Mouse (Mus musculus): ENCODE data around the gene Arid3b. TPM values are rescaled to one million over a fixed set of nuclear protein-coding genes. Genes with fewer than 3 reads are reported as not detected.

Gene Arid3b
- polyA plus RNA-seq, 1 experiment from 2014 or later, result 10.5 TPM

- Histone ChIP-seq H3K4me2 (no peak overlapping the region), H3K9me3 (no peaks in the 10 kb centered on the region), H3K27ac (no peak overlapping the region), H3K4me1 (peaks cover 12% of the 10 kb centered on the region), H3K27me3 (replicated peaks) (no peaks in the 10 kb centered on the region), H3K4me3 (no peak overlapping the region), H3K36me3 (replicated peaks) (peaks cover 68% of the 10 kb centered on the region), H3K9ac (no peak overlapping the region)
- 93% methylated on average over 3 of the region's 3 CpGs for WGBS
- no peak for ATAC-seq (replicated peaks)
Measured at GRCm38 (mm10) chr9:57757578-57757977, 79.0 kb downstream of the Arid3b start.

GRCm38 (mm10) chr9:57750901-57751300 lies 85.7 kb downstream of the Arid3b start:
- no peaks in the 10 kb centered on the region for H3K9me3 ChIP-seq
- no peak overlapping the region for H3K27ac ChIP-seq
- peaks cover 90% of the 10 kb centered on the region for H3K36me3 ChIP-seq (replicated peaks)
- no peak overlapping the region for H3K4me3 ChIP-seq
- WGBS, result 91% methylated on average over 7 of the region's 7 CpGs
- no peaks in the 10 kb centered on the region for H3K4me1 ChIP-seq
- no peak overlapping the region for H3K9ac ChIP-seq
- no peak for ATAC-seq (replicated peaks)
- H3K27me3 ChIP-seq (replicated peaks), result no peaks in the 10 kb centered on the region
- H3K4me2 ChIP-seq, result no peak overlapping the region

GRCm38 (mm10) chr9:57748831-57749230 lies 87.8 kb downstream of the Arid3b start:
- no peak overlapping the region for H3K4me2 ChIP-seq
- no peak overlapping the region for H3K27ac ChIP-seq
- no peaks in the 10 kb centered on the region for H3K27me3 ChIP-seq (replicated peaks)
- 84% methylated on average over 1 of the region's 1 CpGs for WGBS
- H3K9ac ChIP-seq, result no peak overlapping the region
- no peak overlapping the region for H3K4me3 ChIP-seq
- ATAC-seq (replicated peaks), result no peak
- H3K9me3 ChIP-seq, result no peaks in the 10 kb centered on the region
- H3K4me1 ChIP-seq, result no peaks in the 10 kb centered on the region
- H3K36me3 ChIP-seq (replicated peaks), result peaks cover 71% of the 10 kb centered on the region

- WGBS, result 89% methylated on average over 6 of the region's 6 CpGs
- Histone ChIP-seq H3K36me3 (replicated peaks) (peaks cover 64% of the 10 kb centered on the region), H3K27me3 (replicated peaks) (no peaks in the 10 kb centered on the region), H3K4me2 (no peak overlapping the region), H3K4me1 (no peaks in the 10 kb centered on the region), H3K9ac (no peak overlapping the region), H3K9me3 (no peaks in the 10 kb centered on the region), H3K27ac (no peak overlapping the region), H3K4me3 (no peak overlapping the region)
- no peak for ATAC-seq (replicated peaks)
Measured at GRCm38 (mm10) chr9:57748137-57748536, 88.5 kb downstream of the Arid3b start.

- Histone ChIP-seq H3K27me3 (replicated peaks) (no peaks in the 10 kb centered on the region), H3K4me3 (no peak overlapping the region), H3K4me1 (no peaks in the 10 kb centered on the region), H3K36me3 (replicated peaks) (peaks cover 54% of the 10 kb centered on the region), H3K4me2 (no peak overlapping the region), H3K27ac (no peak overlapping the region), H3K9me3 (no peaks in the 10 kb centered on the region), H3K9ac (no peak overlapping the region)
- WGBS, result 84% methylated on average over 1 of the region's 1 CpGs
- ATAC-seq (replicated peaks), result no peak
Measured at GRCm38 (mm10) chr9:57747067-57747466, 89.5 kb downstream of the Arid3b start.

- Histone ChIP-seq H3K4me1 (no peaks in the 10 kb centered on the region), H3K27me3 (replicated peaks) (no peaks in the 10 kb centered on the region), H3K4me3 (no peak overlapping the region), H3K9me3 (no peaks in the 10 kb centered on the region), H3K27ac (no peak overlapping the region), H3K36me3 (replicated peaks) (peaks cover 29% of the 10 kb centered on the region), H3K9ac (no peak overlapping the region), H3K4me2 (no peak overlapping the region)
- WGBS, result 76% methylated on average over 3 of the region's 3 CpGs
- ATAC-seq (replicated peaks), result peak; percentile 58; the same call in 1 of the 2 replicates
Measured at GRCm38 (mm10) chr9:57744462-57745091, 92.0 kb downstream of the Arid3b start.

Other genes with a start within 250 kb of the Arid3b start
- gene Ulk3, start 247.3 kb downstream of the Arid3b start, polyA plus RNA-seq (2015; fragmentation: Nextera tagmentation; extraction: Ambion mirVana), result 35.4 and 39.0 TPM in 2 replicates
- 0.63 and 1.5 TPM in 2 replicates for gene Cplx3, start 230.5 kb downstream of the Arid3b start, polyA plus RNA-seq (2015; fragmentation: Nextera tagmentation; extraction: Ambion mirVana)
- gene Lman1l, start 216.0 kb downstream of the Arid3b start, polyA plus RNA-seq (2015; fragmentation: Nextera tagmentation; extraction: Ambion mirVana), result not detected in 2 replicates
- 36.8 and 39.9 TPM in 2 replicates for gene Csk, start 183.2 kb downstream of the Arid3b start, polyA plus RNA-seq (2015; fragmentation: Nextera tagmentation; extraction: Ambion mirVana)
- not detected in 2 replicates for gene Cyp1a2, start 153.1 kb downstream of the Arid3b start, polyA plus RNA-seq (2015; fragmentation: Nextera tagmentation; extraction: Ambion mirVana)
- 0.17 TPM in 1 of 2 replicates, not detected in the other for gene Cyp1a1, start 148.9 kb downstream of the Arid3b start, polyA plus RNA-seq (2015; fragmentation: Nextera tagmentation; extraction: Ambion mirVana)
- 35.7 and 36.8 TPM in 2 replicates for gene Edc3, start 128.3 kb downstream of the Arid3b start, polyA plus RNA-seq (2015; fragmentation: Nextera tagmentation; extraction: Ambion mirVana)
- gene Clk3, start 70.9 kb downstream of the Arid3b start, polyA plus RNA-seq (2015; fragmentation: Nextera tagmentation; extraction: Ambion mirVana), result 75.4 and 86.2 TPM in 2 replicates
- gene Ubl7, start 74.2 kb upstream of the Arid3b start, polyA plus RNA-seq (2015; fragmentation: Nextera tagmentation; extraction: Ambion mirVana), result 181 and 183 TPM in 2 replicates
- 2.1 and 2.3 TPM in 2 replicates for gene Sema7a, start 103.3 kb upstream of the Arid3b start, polyA plus RNA-seq (2015; fragmentation: Nextera tagmentation; extraction: Ambion mirVana)
- gene Cyp11a1, start 169.6 kb upstream of the Arid3b start, polyA plus RNA-seq (2015; fragmentation: Nextera tagmentation; extraction: Ambion mirVana), result 0.44 and 1.1 TPM in 2 replicates
- 15.0 and 15.7 TPM in 2 replicates for gene Stra6, start 227.0 kb upstream of the Arid3b start, polyA plus RNA-seq (2015; fragmentation: Nextera tagmentation; extraction: Ambion mirVana)

Measured in midbrain, embryonic 15.5 days (tissue).